Mouse (Mus musculus): ENCODE measurements around the gene Txk.
A peak's percentile ranks its signal among the peaks of the same experiment; 100 is the strongest.

Gene Txk

GRCm38 (mm10) chr5:72751056-72751758 is 1.4 kb downstream of the Txk start:
- no peak for DNase-seq (ENCODE audit: low read depth, low spot score)

- DNase-seq (ENCODE audit: low read depth, low spot score) = no peak
Measured at GRCm38 (mm10) chr5:72750226-72750625, 2.4 kb downstream of the Txk start.

- no peak for DNase-seq (ENCODE audit: low read depth, low spot score)
Measured at GRCm38 (mm10) chr5:72748659-72749265, 3.8 kb downstream of the Txk start.

GRCm38 (mm10) chr5:72747384-72747783 is 5.2 kb downstream of the Txk start:
- DNase-seq (ENCODE audit: low read depth, low spot score) = no peak

- no peak for DNase-seq (ENCODE audit: low read depth, low spot score)
Measured at GRCm38 (mm10) chr5:72746461-72746860, 6.1 kb downstream of the Txk start.

GRCm38 (mm10) chr5:72743103-72743502 is 9.5 kb downstream of the Txk start:
- no peak for DNase-seq (ENCODE audit: low read depth, low spot score)

- DNase-seq (ENCODE audit: low read depth, low spot score) = no peak
Measured at GRCm38 (mm10) chr5:72736868-72737267, 15.7 kb downstream of the Txk start.

GRCm38 (mm10) chr5:72736437-72736836 is 16.1 kb downstream of the Txk start:
- no peak for DNase-seq (ENCODE audit: low read depth, low spot score)

GRCm38 (mm10) chr5:72735763-72736162 is 16.8 kb downstream of the Txk start:
- no peak for DNase-seq (ENCODE audit: low read depth, low spot score)

GRCm38 (mm10) chr5:72732885-72733284 is 19.7 kb downstream of the Txk start:
- no peak for DNase-seq (ENCODE audit: low read depth, low spot score)

GRCm38 (mm10) chr5:72725404-72725803 is 27.2 kb downstream of the Txk start:
- DNase-seq (ENCODE audit: low read depth, low spot score) = peak; percentile 95

- no peak for DNase-seq (ENCODE audit: low read depth, low spot score)
Measured at GRCm38 (mm10) chr5:72723429-72723828, 29.1 kb downstream of the Txk start.

- DNase-seq (ENCODE audit: low read depth, low spot score) = peak; percentile 40
Measured at GRCm38 (mm10) chr5:72720587-72720986, 32.0 kb downstream of the Txk start.

GRCm38 (mm10) chr5:72710572-72711278 is 41.9 kb downstream of the Txk start:
- peak; percentile 88 for DNase-seq (ENCODE audit: low read depth, low spot score)

- no peak for DNase-seq (ENCODE audit: low read depth, low spot score)
Measured at GRCm38 (mm10) chr5:72709976-72710375, 42.6 kb downstream of the Txk start.

GRCm38 (mm10) chr5:72709451-72709850 is 43.1 kb downstream of the Txk start:
- peak; percentile 56 for DNase-seq (ENCODE audit: low read depth, low spot score)

- DNase-seq (ENCODE audit: low read depth, low spot score) = no peak
Measured at GRCm38 (mm10) chr5:72706722-72707121, 45.9 kb downstream of the Txk start.

- no peak for DNase-seq (ENCODE audit: low read depth, low spot score)
Measured at GRCm38 (mm10) chr5:72706095-72706494, 46.5 kb downstream of the Txk start.

GRCm38 (mm10) chr5:72702202-72702601 is 50.4 kb downstream of the Txk start:
- peak; percentile 91 for DNase-seq (ENCODE audit: low read depth, low spot score)

- DNase-seq (ENCODE audit: low read depth, low spot score) = no peak
Measured at GRCm38 (mm10) chr5:72699500-72699818, 53.1 kb downstream of the Txk start.

- no peak for DNase-seq (ENCODE audit: low read depth, low spot score)
Measured at GRCm38 (mm10) chr5:72698818-72699499, 53.6 kb downstream of the Txk start.

- no peak for DNase-seq (ENCODE audit: low read depth, low spot score)
Measured at GRCm38 (mm10) chr5:72698343-72698742, 54.2 kb downstream of the Txk start.
